Mouse (Mus musculus): ENCODE results near the gene Gzmd.

Gzmd gene

DNA sequence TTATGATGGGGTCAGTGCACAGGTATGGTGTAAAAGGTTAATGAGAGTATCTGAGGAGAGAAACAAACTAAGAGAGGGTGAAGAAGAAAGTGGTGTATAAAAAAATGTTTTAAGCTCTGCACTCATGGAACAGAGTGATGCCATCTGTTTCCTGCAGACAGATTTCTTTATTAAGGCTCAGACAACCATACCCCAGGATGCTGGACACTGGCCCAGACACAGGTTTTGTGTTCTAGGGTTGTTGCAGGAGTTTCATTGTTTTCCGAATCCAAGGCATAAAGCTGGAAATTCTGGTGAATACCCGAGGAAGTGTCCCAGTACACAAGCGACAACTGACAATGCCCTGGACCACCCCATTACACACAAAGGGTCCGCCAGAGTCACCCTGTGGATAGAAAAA, 50.4 kb downstream of the Gzmd start:
- no peak for DNase-seq (ENCODE audit: low read depth, low spot score)

Measured in ZHBTc4 (cell line).